Mouse (Mus musculus): ENCODE measurements around the gene Cmtr1. TPM values are rescaled to one million over a fixed set of nuclear protein-coding genes. Genes with fewer than 3 reads are reported as not detected.

Cmtr1 gene
- polyA plus RNA-seq, 1 experiment from 2014 or later = 48.7 TPM

DNA sequence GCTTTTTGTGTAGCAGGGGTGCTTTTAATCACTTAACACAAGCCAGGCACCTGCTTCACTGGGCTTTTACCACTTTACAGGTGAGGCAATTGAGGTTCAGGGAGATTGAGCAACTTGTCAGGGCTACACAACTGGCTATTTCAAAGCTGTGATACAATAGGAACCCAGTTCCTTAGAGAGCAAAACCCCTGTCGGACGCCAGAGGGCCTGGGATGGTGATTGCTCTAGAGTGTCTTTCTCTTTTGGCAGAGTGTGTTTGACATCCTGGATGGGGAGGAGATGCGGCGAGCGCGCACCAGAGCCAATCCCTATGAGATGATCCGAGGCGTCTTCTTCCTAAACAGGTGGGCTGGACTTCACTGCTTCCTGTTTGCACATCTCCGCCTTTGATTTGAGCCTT is 21.3 kb downstream of the Cmtr1 start:
- ATAC-seq (ENCODE audit: low FRiP score, low TSS enrichment) (no peak), DNase-seq (ENCODE audit: low spot score) (no peak)
- Histone ChIP-seq H3K4me1 (replicated peaks; ENCODE audit: control insufficient read depth, insufficient read depth) (no peaks in the 10 kb centered on the region), H3K27me3 (ENCODE audit: control insufficient read depth, insufficient read depth, low read length) (no peaks in the 10 kb centered on the region), H3K4me3 (ENCODE audit: low read depth, low read length) (no peak overlapping the region), H3K36me3 (ENCODE audit: control insufficient read depth, insufficient read depth, low read length) (peaks cover 23% of the 10 kb centered on the region), H3K27ac (replicated peaks) (no peak overlapping the region), H3K4me2 (replicated peaks; ENCODE audit: low read depth) (no peak overlapping the region), H3K9me3 (ENCODE audit: control insufficient read depth, low read length) (no peaks in the 10 kb centered on the region), H3K9ac (ENCODE audit: low read length) (no peak overlapping the region)
- 93% methylated on average over 9 of the region's 9 CpGs for WGBS
- TF ChIP-seq CTCF (IDR thresholded peaks at IDR 0.05; ENCODE audit: low read depth) = no peak
- TF ChIP-seq EP300 (optimal IDR thresholded peaks at IDR 0.05) = no peak

DNA sequence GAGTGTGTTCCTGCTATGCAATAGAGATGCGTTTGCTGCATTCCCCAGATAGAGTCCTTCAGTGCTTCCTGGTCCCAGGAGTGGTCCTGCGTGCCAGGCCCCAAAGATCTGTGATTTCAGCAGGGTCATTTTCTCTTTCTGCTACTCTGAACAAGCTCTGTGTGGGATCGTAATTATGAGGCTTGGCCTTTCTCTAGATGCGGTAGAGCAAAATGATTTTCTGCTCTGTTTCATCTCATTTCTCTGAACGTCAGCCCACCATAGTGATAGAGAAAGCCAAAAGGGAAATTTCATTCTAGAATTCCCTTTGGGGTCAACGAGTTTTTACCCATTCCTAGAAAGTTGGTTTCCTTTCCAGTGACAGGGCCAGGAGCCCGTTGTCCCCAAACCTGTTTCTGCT is 21.9 kb downstream of the Cmtr1 start:
- 87% methylated on average over 7 of the region's 7 CpGs for WGBS
- Histone ChIP-seq H3K36me3 (ENCODE audit: control insufficient read depth, insufficient read depth, low read length) (peaks cover 26% of the 10 kb centered on the region), H3K27ac (replicated peaks) (no peak overlapping the region), H3K4me2 (replicated peaks; ENCODE audit: low read depth) (no peak overlapping the region), H3K27me3 (ENCODE audit: control insufficient read depth, insufficient read depth, low read length) (no peaks in the 10 kb centered on the region), H3K4me1 (replicated peaks; ENCODE audit: control insufficient read depth, insufficient read depth) (no peaks in the 10 kb centered on the region), H3K9ac (ENCODE audit: low read length) (no peak overlapping the region), H3K4me3 (ENCODE audit: low read depth, low read length) (no peak overlapping the region), H3K9me3 (ENCODE audit: control insufficient read depth, low read length) (no peaks in the 10 kb centered on the region)
- TF ChIP-seq CTCF (IDR thresholded peaks at IDR 0.05; ENCODE audit: low read depth) (no peak), EP300 (optimal IDR thresholded peaks at IDR 0.05) (no peak)
- ATAC-seq (ENCODE audit: low FRiP score, low TSS enrichment) (no peak), DNase-seq (ENCODE audit: low spot score) (no peak)

DNA sequence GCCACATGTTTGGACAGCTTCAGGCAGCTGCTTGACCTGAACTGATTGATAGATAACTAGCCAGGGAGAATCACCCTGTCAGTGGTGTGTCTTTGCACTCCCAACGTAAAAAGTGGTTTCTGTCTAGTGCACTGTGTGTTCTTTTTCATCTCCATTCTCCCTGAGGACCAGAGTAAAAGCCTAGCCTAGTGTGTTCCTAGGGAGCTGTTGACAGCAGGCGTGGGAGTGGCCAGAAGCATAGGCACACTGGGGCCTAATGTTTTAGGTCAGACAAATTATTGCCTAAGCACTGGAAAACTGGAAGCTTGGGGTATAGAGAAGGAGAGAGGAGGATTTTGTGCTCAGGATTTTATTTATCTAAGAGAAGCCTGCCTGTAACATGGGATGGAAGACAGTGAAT is 22.7 kb downstream of the Cmtr1 start:
- DNase-seq (ENCODE audit: low spot score) (no peak), ATAC-seq (ENCODE audit: low FRiP score, low TSS enrichment) (no peak)
- Histone ChIP-seq H3K27ac (replicated peaks) (no peak overlapping the region), H3K27me3 (ENCODE audit: control insufficient read depth, insufficient read depth, low read length) (no peaks in the 10 kb centered on the region), H3K4me3 (ENCODE audit: low read depth, low read length) (no peak overlapping the region), H3K9ac (ENCODE audit: low read length) (no peak overlapping the region), H3K4me2 (replicated peaks; ENCODE audit: low read depth) (no peak overlapping the region), H3K36me3 (ENCODE audit: control insufficient read depth, insufficient read depth, low read length) (peaks cover 29% of the 10 kb centered on the region), H3K9me3 (ENCODE audit: control insufficient read depth, low read length) (no peaks in the 10 kb centered on the region), H3K4me1 (replicated peaks; ENCODE audit: control insufficient read depth, insufficient read depth) (no peaks in the 10 kb centered on the region)
- 71% methylated on average over 2 of the region's 2 CpGs for WGBS
- TF ChIP-seq CTCF (IDR thresholded peaks at IDR 0.05; ENCODE audit: low read depth) = no peak
- no peak for TF ChIP-seq EP300 (optimal IDR thresholded peaks at IDR 0.05)

DNA sequence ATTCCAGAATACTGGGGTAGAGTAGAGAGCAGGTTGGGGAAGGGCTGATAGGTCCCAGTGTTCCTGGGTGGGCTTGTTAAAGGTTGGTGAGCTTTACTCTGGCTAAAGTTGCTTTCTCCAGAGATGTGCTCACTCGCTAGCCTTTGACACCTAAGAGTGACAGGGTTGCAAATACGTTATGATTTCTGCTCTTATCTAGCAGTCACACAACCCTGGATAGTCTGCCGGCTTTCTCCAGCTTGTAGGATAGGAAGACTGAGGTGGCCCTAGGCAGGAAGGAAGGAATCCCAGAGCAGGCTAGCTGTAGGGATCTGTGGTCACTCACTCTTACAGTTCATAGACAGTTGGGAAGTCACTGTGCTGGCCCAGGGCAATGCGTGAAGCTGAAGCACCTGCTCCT is 23.9 kb downstream of the Cmtr1 start:
- Histone ChIP-seq H3K9me3 (ENCODE audit: control insufficient read depth, low read length) (no peaks in the 10 kb centered on the region), H3K27ac (replicated peaks) (no peak overlapping the region), H3K4me2 (replicated peaks; ENCODE audit: low read depth) (no peak overlapping the region), H3K9ac (ENCODE audit: low read length) (no peak overlapping the region), H3K27me3 (ENCODE audit: control insufficient read depth, insufficient read depth, low read length) (no peaks in the 10 kb centered on the region), H3K4me1 (replicated peaks; ENCODE audit: control insufficient read depth, insufficient read depth) (no peaks in the 10 kb centered on the region), H3K36me3 (ENCODE audit: control insufficient read depth, insufficient read depth, low read length) (peaks cover 26% of the 10 kb centered on the region), H3K4me3 (ENCODE audit: low read depth, low read length) (no peak overlapping the region)
- DNase-seq (ENCODE audit: low spot score) (no peak), ATAC-seq (ENCODE audit: low FRiP score, low TSS enrichment) (no peak)
- TF ChIP-seq EP300 (optimal IDR thresholded peaks at IDR 0.05) = no peak
- no peak for TF ChIP-seq CTCF (IDR thresholded peaks at IDR 0.05; ENCODE audit: low read depth)
- WGBS = 91% methylated on average over 4 of the region's 4 CpGs

DNA sequence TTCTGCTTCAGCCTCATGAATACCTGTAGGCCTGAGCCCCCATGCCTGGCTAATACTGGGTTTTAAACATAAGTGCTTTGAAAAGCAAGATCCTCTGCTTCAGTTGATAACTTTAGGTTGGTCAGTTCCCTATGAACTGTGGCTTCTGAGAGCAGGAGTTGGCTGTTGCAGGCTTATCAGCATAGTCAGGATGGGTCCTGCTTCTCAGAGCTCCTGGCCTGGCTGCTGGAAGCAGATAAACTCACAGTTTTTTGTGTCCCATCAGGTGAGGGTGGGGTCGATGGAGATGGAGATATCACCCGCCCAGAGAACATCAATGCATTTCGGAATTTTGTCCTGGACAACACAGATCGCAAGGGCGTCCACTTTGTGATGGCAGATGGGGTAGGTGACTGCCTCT is 26.4 kb downstream of the Cmtr1 start:
- DNase-seq (ENCODE audit: low spot score) (no peak), ATAC-seq (ENCODE audit: low FRiP score, low TSS enrichment) (no peak)
- peaks cover 28% of the 10 kb centered on the region for H3K36me3 ChIP-seq (ENCODE audit: control insufficient read depth, insufficient read depth, low read length)
- H3K4me3 ChIP-seq (ENCODE audit: low read depth, low read length) = no peak overlapping the region
- WGBS = 93% methylated on average over 5 of the region's 5 CpGs
- no peak overlapping the region for H3K9ac ChIP-seq (ENCODE audit: low read length)
- no peaks in the 10 kb centered on the region for H3K27me3 ChIP-seq (ENCODE audit: control insufficient read depth, insufficient read depth, low read length)
- no peak overlapping the region for H3K4me2 ChIP-seq (replicated peaks; ENCODE audit: low read depth)
- H3K9me3 ChIP-seq (ENCODE audit: control insufficient read depth, low read length) = no peaks in the 10 kb centered on the region
- TF ChIP-seq EP300 (optimal IDR thresholded peaks at IDR 0.05) (no peak), CTCF (IDR thresholded peaks at IDR 0.05; ENCODE audit: low read depth) (no peak)
- H3K27ac ChIP-seq (replicated peaks) = no peak overlapping the region
- H3K4me1 ChIP-seq (replicated peaks; ENCODE audit: control insufficient read depth, insufficient read depth) = no peaks in the 10 kb centered on the region

DNA sequence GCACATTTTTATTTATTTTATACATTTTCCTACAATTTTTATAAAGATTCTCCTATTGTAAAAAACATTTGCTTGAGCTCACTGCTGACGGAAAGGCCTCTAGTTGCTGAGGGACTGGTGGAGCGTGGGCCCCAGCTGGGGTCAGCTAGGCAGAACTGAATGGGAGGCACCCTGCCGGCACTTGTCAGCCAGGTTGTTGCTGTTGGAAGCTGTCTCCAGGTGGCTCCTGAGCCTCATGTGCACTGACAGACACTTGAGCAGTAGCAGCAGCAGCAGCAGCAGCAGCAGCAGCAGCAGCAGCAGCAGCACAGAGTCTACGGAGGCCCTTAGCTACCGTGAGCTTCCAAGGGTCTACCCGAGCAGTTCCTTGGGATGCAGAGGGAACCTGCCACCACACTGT is 27.0 kb downstream of the Cmtr1 start:
- no peak for TF ChIP-seq CTCF (IDR thresholded peaks at IDR 0.05; ENCODE audit: low read depth)
- no peak for TF ChIP-seq EP300 (optimal IDR thresholded peaks at IDR 0.05)
- Histone ChIP-seq H3K36me3 (ENCODE audit: control insufficient read depth, insufficient read depth, low read length) (peaks cover 28% of the 10 kb centered on the region), H3K27me3 (ENCODE audit: control insufficient read depth, insufficient read depth, low read length) (no peaks in the 10 kb centered on the region), H3K4me3 (ENCODE audit: low read depth, low read length) (no peak overlapping the region), H3K27ac (replicated peaks) (no peak overlapping the region), H3K4me2 (replicated peaks; ENCODE audit: low read depth) (no peak overlapping the region), H3K9me3 (ENCODE audit: control insufficient read depth, low read length) (no peaks in the 10 kb centered on the region), H3K4me1 (replicated peaks; ENCODE audit: control insufficient read depth, insufficient read depth) (no peaks in the 10 kb centered on the region), H3K9ac (ENCODE audit: low read length) (no peak overlapping the region)
- ATAC-seq (ENCODE audit: low FRiP score, low TSS enrichment) (no peak), DNase-seq (ENCODE audit: low spot score) (no peak)
- 88% methylated on average over 6 of the region's 6 CpGs for WGBS

All from stomach, postnatal 0 days (tissue).